Mouse (Mus musculus): Measurements from ENCODE around the gene Etv3.
"Not testable (repeated sequence)": the region's sequence is repeated elsewhere in the genome, so short reads cannot be mapped to it uniquely, and the experiment has no call there.

Gene Etv3

DNA sequence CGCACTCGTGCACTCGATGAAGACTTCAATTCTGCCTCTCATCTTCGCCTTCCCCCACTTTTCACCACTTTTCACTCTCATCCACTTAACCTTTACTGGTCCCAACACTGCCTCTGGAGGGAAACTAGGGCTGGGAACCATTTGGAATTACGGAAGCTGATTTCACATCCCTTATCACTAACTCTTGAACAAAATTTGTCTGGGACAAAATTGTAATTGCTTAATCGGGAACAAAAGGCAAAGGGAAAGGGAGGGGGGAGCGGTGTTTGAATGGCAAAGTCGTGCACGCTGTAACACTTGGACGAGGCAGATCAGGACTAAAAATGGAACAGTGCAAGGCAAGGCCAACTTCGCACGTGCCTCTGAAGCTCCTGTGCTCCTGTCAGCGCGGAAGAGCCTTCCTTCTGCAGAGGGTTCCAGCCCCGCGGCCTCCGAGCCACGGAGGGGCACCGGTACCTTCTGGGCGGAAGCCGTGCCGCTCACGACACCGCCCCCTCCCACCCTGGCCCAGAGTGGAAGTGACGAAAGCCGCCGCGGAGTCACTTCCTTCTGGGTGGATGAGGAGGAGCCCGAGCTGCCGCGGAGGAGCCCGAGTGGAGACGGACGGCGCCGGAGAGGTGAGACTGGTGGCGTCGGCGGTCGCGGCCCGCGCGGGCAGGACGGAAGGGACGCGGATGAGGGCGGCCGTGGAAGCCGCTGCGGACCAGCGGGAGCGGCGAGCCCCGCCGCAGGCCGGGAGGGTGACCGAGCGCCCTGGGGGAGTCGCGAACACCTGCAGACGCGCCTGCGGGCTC, at the start of gene Etv3:
TSS of gene Etv3 (plus strand) at position 365 of the 794 bp plus-strand sequence.
- DNase-seq (ENCODE audit: low spot score), result peak; percentile 92

DNA sequence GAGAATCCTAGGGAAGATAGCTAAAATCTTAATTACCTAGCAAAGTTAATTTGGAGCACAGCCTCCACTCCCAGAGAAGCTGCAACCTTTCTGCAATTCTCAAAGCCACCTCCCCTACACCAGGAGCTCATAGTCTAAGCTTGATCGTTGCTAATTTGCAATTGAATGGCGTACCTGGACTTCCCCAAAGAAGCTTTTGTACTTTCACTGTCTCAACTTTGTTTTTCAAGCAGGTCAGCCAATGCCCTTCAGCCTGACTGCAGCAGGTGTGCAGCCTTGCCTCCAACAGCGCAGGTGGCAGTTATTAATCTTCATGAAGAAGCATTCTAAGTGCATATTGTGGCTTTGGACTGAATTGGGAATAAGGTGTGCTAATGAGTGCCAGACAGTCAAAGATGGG, 47.3 kb upstream of the Etv3 start:
- not testable (repeated sequence) for DNase-seq (ENCODE audit: low spot score)

- not testable (repeated sequence) for DNase-seq (ENCODE audit: low spot score)
Observed at GRCm38 (mm10) chr3:87478596-87478995, 46.6 kb upstream of the Etv3 start.

DNA sequence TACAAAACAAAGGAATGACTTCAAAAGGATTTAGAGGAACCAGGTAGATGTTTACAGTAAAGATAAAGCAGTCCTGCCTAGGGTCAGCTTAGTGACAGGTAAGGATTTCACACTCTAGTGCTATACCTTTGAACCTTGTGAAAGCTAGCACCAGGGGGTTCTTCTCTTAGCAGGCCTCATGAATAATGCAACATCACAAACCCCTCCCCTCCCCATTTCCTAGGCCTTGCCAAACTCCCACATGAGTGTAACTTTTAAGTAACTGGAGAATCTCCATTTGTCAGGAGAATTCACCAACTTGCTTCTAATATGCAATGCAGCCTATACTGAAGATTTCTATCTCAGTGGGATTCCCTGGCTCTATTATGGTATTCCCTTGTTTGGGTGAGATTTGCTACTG, 46.0 kb upstream of the Etv3 start:
- DNase-seq (ENCODE audit: low spot score), result not testable (repeated sequence)

- no peak for DNase-seq (ENCODE audit: low spot score)
Observed at GRCm38 (mm10) chr3:87487392-87487791, 37.8 kb upstream of the Etv3 start.

DNA sequence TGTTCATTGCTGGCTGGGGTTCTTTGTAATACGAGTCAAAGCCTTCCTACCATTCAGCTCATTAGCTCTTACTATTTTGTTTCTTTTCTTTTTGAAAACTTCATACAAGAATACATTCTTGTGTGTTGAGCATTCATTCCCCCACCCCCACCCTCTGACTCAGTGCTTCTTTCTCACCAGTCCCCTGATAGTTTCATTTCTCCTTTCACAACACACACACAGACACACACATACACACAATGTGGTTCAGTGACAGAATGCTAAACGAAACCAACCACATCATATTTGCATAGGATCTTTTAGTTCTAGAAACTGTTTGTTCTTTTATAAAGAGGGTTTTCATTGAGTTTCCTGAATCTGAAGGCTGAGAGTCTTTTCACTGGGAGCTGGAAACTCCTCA, 37.3 kb upstream of the Etv3 start:
- DNase-seq (ENCODE audit: low spot score), result no peak

GRCm38 (mm10) chr3:87498266-87498665, 26.9 kb upstream of the Etv3 start:
- DNase-seq (ENCODE audit: low spot score), result no peak

DNA sequence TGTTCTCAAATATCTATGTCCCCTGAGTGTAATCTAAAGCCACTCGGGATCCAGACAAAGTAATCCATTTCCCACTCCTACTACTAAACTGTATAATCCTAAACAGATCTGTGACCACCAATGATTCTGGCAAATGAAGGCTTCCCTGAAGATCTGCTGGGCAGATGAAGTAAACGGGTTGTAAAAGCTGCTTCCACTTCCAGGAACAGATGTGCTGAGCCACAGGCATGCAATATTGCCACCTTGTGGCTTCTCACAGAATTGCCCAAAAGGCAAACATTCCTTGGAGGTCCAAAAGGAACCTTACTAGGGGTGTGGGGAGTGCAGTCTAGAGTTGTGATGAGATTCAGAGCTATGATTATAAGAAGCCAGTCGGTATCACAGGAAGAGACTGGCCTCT, 26.1 kb upstream of the Etv3 start:
- DNase-seq (ENCODE audit: low spot score), result peak; percentile 60

- DNase-seq (ENCODE audit: low spot score), result peak; percentile 52
Observed at GRCm38 (mm10) chr3:87500088-87501055, 24.8 kb upstream of the Etv3 start.

GRCm38 (mm10) chr3:87501151-87501550, 24.1 kb upstream of the Etv3 start:
- DNase-seq (ENCODE audit: low spot score), result no peak

GRCm38 (mm10) chr3:87502771-87503170, 22.4 kb upstream of the Etv3 start:
- DNase-seq (ENCODE audit: low spot score), result no peak

GRCm38 (mm10) chr3:87504330-87504729, 20.9 kb upstream of the Etv3 start:
- no peak for DNase-seq (ENCODE audit: low spot score)

DNA sequence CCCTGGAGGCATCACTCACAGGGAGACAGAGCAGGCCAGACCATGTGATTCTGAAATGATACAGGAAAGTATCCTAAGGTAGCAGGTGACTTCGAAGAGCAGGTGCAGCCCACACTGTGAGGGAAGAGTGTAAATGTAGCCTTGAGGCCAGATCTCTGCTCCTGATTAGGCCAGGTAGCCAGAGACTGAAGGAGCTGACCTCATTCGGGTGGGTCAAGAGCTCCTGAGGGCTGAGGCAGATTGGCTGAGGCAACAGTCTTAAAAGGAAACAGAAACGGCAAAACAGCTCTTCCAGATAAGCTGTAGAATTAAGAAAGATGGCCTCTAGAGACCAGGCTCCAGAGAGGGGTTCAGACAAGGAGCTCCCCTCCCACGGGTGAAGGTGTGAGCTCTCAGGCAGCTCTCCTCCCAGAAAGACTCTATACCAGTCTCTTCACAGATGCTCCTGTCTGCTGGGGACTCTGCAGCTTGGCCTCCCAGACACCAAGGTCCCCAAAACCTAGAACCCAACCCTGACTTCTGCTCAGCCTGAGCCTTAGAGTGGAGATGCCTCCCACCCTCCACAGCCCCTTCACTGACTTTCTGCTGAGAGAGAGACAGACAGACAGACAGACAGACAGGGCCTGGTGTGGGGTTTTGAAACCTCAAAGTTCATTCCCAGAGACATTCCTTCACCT, 20.3 kb upstream of the Etv3 start:
- no peak for DNase-seq (ENCODE audit: low spot score)

DNA sequence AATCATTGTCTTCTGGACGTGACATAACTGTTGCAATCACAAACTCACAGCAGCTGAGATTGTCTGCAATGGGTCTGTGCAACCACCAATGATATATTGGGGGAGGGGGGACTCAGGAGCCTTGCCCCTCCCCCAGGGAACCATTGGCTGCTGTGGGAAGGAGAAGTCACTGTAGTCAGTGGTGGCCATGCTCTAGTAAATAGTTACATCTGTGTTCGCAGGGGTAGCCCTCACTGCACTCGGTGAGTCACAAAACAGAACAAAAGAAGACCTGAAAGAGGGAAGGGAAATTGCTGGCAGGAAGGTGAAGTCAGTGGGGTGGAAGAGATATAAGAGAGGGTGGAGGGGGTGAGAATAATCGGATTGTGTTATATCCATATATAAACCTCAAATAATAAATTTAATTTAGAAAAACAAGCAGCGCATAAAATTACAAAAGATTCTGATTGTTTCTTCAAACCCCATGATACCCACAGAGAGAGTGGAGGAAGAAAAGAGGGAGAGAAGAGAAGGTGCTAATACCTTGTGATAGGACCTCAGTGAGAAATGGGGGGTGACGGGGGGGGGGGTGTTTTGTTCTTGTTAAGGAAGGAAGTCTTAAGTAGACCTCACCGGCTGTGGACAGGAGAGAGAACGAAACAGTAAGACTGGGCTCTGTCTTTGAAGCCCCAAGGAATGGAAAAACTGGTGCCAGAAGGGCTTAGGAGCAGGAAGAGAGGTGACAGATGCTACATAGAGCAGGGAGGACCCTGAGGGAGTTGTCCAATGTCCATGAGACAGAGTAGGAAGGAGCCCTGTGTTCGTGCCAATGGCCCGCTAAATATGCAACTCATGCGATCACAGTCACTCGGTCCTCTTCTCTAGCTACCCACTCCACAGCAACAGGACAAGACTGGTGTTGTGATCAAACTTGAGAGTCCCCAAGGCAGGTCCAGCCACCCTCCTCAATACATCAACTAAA, 18.5 kb upstream of the Etv3 start:
- no peak for DNase-seq (ENCODE audit: low spot score)

GRCm38 (mm10) chr3:87508205-87508901, 16.9 kb upstream of the Etv3 start:
- peak; percentile 81 for DNase-seq (ENCODE audit: low spot score)

DNA sequence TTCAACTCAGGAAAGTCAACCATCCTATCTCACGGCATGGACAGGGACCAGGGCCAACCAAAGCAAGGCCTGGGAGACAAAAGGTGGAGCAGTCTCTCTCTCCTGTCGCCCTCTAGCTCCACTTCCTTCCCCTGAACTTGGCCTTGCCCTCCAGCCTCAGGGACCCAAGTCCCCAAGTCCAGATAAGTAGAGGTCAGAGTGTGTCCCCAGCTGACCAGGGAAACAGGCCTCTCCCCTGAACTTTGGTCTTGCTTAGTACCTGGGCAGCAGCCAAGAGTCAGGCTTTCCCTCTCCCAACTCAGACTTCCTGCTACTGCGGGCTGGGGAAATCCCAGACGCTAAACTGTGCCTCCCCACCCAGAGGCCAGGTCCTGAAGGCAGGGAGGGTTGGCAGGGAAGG, 16.1 kb upstream of the Etv3 start:
- DNase-seq (ENCODE audit: low spot score), result no peak

- DNase-seq (ENCODE audit: low spot score), result no peak
Observed at GRCm38 (mm10) chr3:87510832-87511231, 14.4 kb upstream of the Etv3 start.

- no peak for DNase-seq (ENCODE audit: low spot score)
Observed at GRCm38 (mm10) chr3:87511971-87512765, 13.0 kb upstream of the Etv3 start.

DNA sequence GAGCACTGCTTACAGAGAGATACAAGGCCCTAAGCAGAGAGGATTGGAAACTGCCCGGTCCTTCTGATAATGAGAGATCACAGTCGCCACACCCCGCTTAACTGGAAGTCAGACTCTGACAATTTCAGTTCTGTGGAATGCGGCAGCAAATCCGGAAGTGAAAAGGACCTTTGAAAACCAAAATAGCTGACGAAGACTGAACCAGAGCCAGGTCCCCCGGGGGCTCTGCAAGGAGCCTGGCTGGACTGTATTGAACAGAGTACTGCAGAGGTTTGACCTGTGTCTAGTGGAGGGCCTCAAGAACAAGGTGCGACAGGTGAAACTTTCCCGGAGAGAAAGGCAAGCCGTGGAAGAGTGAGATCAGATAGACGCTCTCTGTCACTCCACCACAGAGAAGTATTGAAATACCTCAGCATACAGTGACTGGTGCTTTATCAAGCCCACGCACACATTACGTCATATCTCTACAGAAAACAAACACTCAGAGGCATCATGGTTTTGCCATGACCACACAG, 9.6 kb upstream of the Etv3 start:
- peak; percentile 63 for DNase-seq (ENCODE audit: low spot score)

Data from T-cell, adult 2 months (primary cell).